Comparison of ENCODE assay signal across 9 mouse cellular contexts in the genomic region with DNA sequence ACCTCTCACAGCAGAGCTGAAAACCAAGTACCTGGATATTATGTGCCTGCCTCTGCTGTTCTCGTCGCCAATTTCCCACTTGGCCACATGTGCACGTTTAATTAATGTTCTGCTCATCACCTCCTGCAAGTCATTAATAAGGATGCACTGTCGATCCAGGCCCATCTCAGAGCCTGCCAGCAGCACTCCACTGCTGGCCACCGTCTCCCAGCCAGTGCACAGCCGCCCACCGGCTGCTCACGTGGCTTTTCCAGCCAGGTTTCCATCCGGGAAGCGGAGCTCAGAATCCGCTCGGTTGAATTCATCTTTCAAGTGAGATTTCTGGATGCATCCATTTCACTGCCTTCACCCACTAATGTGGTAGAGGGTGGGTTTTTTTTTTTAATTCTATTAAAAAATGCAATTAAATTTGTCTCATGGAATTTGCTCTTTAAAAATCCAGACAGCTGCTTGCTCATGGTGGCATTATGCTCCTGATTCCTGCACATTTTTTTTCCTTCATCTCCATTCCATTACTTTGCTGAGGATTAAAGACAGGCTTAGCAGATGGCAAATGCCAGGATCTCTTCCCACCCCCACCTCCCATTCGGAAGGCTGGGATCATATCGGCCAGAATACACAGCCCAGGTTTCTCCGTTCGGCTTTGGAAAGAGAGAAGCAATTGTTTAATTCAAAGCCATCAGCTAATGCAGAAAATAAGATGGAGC.
DNase-seq lines count a peak whose midpoint lies in the region; ATAC-seq lines count a peak whose summit lies in the region.
"Had no signal": no experiment of that assay in that cellular context is flagged by ENCODE, and none has a peak within 500 bp of the region (broad histone marks: within the 10 kb centered on the region; RNA-seq: fewer than 3 reads in every experiment).

No protein-coding gene starts in this region.

- H3K9ac ChIP-seq in forebrain, embryonic 13.5 days: no peak overlapping the region
- H3K9ac ChIP-seq in neural tube, embryonic 15.5 days (replicated peaks): 0 out of 2 replicates have a peak overlapping the region, but pooled peaks have one; percentile 26

- no peaks in the 10 kb centered on the region for H3K9me3 ChIP-seq in forebrain, embryonic 13.5 days (replicated peaks)
- no peaks in the 10 kb centered on the region for H3K9me3 ChIP-seq in neural tube, embryonic 15.5 days (replicated peaks)

- H3K4me1 ChIP-seq in forebrain, embryonic 13.5 days: peaks cover 18% of the 10 kb centered on the region
- H3K4me1 ChIP-seq in neural tube, embryonic 15.5 days: peaks cover 19% of the 10 kb centered on the region

- no peak overlapping the region for H3K4me3 ChIP-seq in forebrain, embryonic 13.5 days
- no peak overlapping the region for H3K4me3 ChIP-seq in neural tube, embryonic 15.5 days (replicated peaks)

- no peaks in the 10 kb centered on the region for H3K27me3 ChIP-seq in forebrain, embryonic 13.5 days
- H3K27me3 ChIP-seq in neural tube, embryonic 15.5 days (replicated peaks): no peaks in the 10 kb centered on the region

- H3K27ac ChIP-seq in forebrain, embryonic 13.5 days: 0 out of 2 replicates have a peak overlapping the region, but pooled peaks have one; percentile 15
- peak overlapping the region; percentile 74 for H3K27ac ChIP-seq in neural tube, embryonic 15.5 days (replicated peaks)
- H3K27ac ChIP-seq: macrophage had no signal

- H3K4me2 ChIP-seq in forebrain, embryonic 13.5 days: peak overlapping the region; percentile 43
- H3K4me2 ChIP-seq in neural tube, embryonic 15.5 days: peak overlapping the region; percentile 45

- ATAC-seq in forebrain, embryonic 13.5 days: peak; percentile 73
- ATAC-seq in neural tube, embryonic 15.5 days (ENCODE audit: low FRiP score): peak; percentile 79

- H3K36me3 ChIP-seq in forebrain, embryonic 13.5 days (ENCODE audit: poor library complexity, severe bottlenecking): no peaks in the 10 kb centered on the region
- H3K36me3 ChIP-seq in neural tube, embryonic 15.5 days: no peaks in the 10 kb centered on the region

- peak; percentile 59 to 70 for DNase-seq in frontal cortex, postnatal 36 days (ENCODE audit: low spot score in 2 of 2)
- peak; percentile 13 to 46 for DNase-seq in left cerebral cortex, adult 8-10 months (ENCODE audit: low spot score in 2 of 2)
- no peak for DNase-seq in kidney, postnatal 4 days
- no peak for DNase-seq in kidney, postnatal 36 days
- no peak for DNase-seq in yolk sac, embryonic 10.5 days (ENCODE audit: low spot score)
- DNase-seq: spleen, adult 18-20 months had no signal

- WGBS in forebrain, embryonic 13.5 days: 21% methylated on average over 16 of the region's 16 CpGs
- 23% methylated on average over 16 of the region's 16 CpGs for WGBS in neural tube, embryonic 15.5 days

Comparison
In these comparisons a context has a peak if more than half of its experiments do, and no peak if none do; other contexts are left out.
1. DNase-seq: peak in frontal cortex, postnatal 36 days (2 of 2) and left cerebral cortex, adult 8-10 months (2 of 2); none in kidney, postnatal 4 days (0 of 2), kidney, postnatal 36 days (0 of 2) and yolk sac, embryonic 10.5 days (single experiment).